Mouse (Mus musculus) adrenal gland, postnatal 14 days (tissue): ENCODE results near the gene H2afx. TPM values are rescaled to one million over a fixed set of nuclear protein-coding genes. Genes with fewer than 3 reads are reported as not detected.
A peak's percentile ranks its signal among the peaks of the same experiment; 100 is the strongest.
"Not testable (repeated sequence)": the region's sequence is repeated elsewhere in the genome, so short reads cannot be mapped to it uniquely, and the experiment has no call there.

Experiments used
- DNase-seq: peaks from one replicate; pipeline ENCODE4 v3.0.0; 2021; ENCODE audit warnings: mixed read lengths
- long read RNA-seq, 2 experiments: library from polyadenylated mRNA; stranded (forward); transcript quantifications; one replicate each; pipeline ENCODE4 v2.0.0; 2021
- total RNA-seq: library from RNA; stranded (reverse); gene quantifications from 2 replicates; pipeline ENCODE4 v1.2.3, GENCODE M21; 2021

Gene H2afx
- total RNA-seq, result 76.0 and 90.3 TPM in 2 replicates
- long read RNA-seq, experiment 1, transcript H2afx-201 (1 exons, 1,384 nt), result major isoform, 147 of 147 reads
- long read RNA-seq, experiment 1, partial matches to known transcripts, result 0 of 147 reads
- long read RNA-seq, experiment 1, other reads (novel, unspliced or antisense), result 0 of 147 reads
- long read RNA-seq, experiment 2, transcript H2afx-201 (1 exons, 1,384 nt), result major isoform, 112 of 112 reads
- long read RNA-seq, experiment 2, partial matches to known transcripts, result 0 of 112 reads
- long read RNA-seq, experiment 2, other reads (novel, unspliced or antisense), result 0 of 112 reads

DNA sequence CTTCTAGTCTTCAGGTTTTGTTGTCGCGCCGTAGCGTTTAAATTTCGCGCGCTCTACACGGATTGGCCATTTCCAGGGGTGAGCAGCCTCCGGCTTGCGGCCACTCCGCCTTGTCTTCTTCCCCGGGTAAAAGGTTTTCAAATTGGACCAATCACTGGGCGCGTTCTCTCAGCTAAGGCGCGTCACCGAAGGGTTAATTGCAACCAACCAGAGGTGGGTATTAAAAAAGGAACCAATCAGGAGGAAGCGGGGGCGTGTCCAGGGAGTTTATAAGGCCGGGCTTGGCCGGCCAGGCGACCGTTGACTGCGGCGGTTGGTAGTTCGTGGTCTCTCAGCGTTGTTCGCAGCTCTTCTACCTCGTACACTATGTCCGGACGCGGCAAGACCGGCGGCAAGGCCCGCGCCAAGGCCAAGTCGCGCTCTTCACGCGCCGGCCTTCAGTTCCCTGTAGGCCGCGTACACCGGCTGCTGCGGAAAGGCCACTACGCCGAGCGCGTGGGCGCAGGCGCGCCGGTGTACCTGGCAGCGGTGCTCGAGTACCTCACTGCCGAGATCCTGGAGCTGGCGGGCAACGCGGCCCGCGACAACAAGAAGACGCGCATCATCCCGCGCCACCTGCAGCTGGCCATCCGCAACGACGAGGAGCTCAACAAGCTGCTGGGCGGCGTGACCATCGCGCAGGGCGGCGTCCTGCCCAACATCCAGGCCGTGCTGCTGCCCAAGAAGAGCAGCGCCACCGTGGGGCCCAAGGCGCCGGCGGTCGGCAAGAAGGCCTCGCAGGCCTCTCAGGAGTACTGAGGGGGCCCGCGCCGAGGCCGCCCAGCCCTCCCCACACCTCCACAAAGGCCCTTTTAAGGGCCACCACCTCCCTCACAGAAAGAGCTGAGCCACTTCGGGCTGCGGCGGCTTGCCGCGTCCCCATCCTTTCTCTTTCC is at the start of gene H2afx:
Gene H2afx, plus strand, starts transcription at position 299 of the 935 bp plus-strand sequence.
- peak; percentile 99 for DNase-seq

DNA sequence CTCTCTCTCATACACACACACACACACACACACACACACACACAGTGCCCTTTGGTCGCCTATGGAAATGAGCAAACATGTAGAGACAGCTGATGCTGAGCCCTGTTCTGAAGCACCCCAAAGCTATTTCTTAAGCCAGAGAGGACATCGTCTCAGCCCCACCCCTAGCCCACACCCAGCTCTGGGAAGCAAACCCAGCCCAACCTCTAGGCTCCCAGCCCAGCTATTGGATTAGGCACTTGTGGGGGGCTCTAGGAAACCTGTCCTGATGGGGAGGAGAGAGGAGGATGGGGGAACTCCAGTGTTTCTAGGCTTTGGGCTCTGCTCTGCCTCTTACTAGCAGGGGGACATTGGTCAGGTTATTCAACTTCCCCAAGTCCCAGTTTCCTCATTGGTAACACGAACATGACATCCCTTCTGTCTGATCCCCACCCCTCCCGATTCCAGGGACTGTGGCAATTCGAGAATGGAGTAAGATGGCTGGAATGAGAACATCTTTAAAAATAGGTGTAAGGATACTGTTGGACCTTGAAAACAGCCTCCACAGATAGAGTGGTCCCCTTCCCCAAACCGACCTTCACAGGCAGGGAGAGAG is 48.1 kb upstream of the H2afx start:
- no peak for DNase-seq

DNA sequence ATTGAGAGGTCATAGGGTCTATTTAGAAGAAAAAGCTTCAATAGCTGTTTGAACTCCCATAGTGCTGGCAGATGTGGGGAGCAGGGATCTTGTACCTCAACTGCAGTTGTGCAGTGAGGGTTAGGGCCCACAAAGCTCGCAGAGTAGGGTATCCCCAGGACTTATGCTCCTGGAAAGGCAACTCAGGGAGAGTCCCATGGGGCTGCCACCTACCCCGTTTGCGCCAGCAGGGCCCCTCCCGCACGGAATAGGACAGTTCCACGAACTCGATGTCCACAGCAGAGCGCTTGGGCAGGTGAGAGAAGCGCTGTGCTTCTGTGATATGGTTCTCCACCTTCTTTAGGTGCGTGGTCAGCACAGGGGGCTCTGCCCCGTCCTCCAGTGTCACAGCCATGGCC is 47.5 kb upstream of the H2afx start:
- DNase-seq, result peak; percentile 22

DNA sequence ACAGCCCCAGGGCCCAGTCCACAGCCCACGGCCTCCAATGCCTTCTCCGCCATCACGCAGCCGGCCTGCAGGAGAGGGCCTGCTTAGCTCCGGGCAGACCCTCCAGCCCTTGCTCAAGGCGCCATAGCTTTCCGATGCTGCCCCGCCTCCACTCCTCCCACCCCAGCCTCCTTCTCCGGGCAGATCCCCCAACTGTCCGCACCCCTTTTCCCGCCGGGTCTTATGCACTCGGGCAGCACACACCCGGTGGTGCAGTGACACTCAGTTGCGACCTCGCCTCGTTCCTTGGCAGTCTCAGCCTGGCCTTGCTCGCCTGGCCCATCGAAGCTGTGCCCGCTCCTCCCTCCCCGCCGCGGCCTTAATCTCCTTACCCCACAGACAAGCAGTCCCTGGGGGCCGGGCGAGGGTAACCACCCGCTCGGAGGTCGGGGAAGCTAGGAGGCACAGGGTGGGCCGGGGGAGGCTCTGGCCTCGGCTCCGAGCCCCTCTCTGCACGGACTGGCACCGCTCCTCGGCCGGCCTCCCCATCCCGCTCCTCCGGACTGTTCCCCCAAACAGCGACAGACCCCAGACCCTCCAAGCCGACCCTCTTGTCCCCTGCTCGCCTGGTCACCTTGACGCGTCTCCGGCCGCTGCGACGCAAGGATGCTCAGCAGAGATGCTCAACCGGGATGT is 47.0 kb upstream of the H2afx start:
- peak; percentile 80 for DNase-seq

DNA sequence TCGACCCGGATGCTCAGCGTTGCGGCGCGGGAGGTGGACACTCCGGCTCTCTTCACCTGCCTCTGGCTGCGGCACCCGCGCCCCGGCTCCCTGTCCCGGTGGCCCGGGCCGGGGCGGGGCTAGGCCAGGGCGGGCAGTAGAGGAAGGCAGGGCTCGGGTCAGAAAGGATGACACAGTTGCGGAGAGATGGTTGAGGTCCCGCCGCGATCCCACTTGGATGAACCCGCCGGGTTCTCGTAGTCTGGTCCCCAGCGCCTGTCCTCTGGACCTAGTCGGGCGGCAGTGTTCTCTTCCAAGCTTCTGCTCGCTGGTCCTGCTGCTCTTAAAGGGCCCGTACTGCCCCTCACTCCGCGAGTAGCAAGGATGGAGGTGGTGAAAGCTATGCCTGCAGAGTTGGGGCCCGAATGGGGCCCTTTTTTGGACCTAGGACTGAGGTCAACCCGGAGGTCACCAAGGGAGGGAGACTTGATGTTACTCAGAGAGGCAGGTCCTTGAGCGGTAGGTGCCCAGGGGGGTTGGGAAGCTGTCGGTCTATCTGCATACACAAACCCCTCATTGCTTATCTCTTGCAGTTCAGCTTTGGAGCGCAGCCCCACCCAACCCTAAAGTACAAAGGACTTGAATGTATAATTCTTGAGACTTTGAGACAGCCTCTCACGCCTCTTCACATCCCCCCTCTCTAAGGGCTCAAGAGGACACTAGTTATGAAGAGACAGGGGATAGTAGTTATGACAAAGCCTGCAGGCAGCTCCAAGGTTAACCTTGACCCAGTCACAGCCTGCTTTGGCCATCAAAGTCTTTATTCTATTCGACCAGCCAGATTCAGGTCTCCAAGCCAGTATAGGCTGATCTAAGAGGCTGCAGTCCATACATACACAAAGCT is 46.2 kb upstream of the H2afx start, which contains the start of gene Abcg4:
Gene Abcg4, minus strand, starts transcription at position 540 of the 883 bp plus-strand sequence.
- DNase-seq, result peak; percentile 62

DNA sequence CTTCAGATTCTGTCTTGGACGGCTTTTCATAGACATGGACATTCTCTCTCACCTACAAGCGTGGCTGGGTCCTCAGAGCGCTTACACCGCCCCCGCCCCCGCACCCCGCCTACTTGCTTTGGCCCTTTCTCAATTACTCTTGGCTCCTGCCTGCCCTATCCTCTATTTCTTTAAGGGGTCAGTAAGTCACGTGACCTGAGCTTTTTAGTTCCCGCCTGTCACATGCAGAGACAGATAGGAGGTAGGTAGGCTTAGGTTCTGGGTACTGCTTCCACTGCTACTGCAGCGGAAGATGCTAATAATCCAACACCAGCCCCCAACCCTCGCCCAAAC is 45.6 kb upstream of the H2afx start:
- peak; percentile 27 for DNase-seq

DNA sequence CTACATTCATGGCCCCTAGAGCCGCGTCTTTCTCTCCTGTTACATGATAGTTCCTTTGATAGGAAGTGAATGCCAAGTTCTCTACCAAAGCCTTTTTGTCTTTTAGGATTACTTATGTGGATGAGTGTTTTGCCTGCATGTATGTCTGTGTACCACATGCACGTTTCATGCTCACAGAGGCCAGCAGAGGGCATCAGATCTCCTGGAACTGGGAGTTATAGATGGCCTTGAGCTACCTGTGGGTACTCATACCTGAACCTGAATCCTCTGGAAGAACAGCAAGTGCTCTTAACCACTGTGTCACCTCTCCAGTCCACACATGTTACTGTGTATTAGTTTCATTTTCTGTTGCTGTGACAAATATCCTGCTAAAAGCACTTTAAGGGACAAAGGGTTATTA is 42.0 kb upstream of the H2afx start:
- DNase-seq, result peak; percentile 56

DNA sequence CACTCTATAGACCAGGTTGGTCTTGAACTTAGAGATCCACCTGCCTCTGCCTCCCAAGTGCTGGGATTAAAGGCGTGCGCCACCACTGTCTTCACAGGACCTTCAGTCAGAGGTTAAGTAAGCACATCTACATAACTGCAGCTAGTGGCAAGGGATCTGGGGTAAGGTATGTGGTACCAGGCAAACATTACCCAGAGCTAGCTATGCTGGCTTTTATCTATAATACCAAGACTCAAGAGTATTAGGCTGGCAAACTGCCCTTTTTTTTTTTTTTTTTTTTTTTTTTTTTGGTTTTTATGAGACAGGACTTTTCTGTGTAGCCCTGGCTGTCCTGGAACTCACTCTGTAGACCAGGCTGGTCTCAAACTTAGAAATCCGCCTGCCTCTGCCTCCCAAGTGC is 34.5 kb upstream of the H2afx start:
- DNase-seq, result not testable (repeated sequence)

DNA sequence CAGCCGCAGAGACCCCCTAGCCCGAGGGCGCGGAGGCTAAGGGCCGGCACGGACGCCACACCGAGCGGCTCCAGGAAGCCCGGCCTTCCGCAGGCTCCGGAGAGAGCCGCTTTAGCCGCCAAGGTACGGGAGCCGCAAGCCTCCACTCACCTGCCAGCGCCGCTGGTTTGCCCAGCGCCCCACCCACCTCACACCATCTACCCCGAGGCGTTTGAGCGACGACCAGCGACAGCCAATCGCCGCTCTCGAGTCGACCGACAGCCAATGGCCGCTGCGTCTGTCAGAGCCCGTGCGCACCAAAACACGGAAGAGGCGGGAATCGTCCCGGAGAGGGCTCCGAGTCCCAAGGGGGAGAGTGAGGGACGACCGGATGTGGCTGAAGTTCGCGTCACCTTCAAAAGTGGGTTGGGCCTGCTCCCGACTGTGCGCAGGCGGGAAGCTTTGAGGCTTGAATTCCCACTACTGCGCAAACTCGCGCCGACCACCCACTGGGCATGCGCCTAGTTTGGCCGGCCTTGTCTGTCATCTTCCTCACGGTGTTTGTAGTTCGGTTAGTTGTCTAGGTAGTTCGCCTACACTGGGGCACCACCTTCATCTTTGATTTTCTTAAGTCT is 28.9 kb upstream of the H2afx start, which contains the start of gene Hinfp:
Gene Hinfp, minus strand, starts transcription at position 206 of the 614 bp plus-strand sequence.
- DNase-seq, result peak; percentile 99

DNA sequence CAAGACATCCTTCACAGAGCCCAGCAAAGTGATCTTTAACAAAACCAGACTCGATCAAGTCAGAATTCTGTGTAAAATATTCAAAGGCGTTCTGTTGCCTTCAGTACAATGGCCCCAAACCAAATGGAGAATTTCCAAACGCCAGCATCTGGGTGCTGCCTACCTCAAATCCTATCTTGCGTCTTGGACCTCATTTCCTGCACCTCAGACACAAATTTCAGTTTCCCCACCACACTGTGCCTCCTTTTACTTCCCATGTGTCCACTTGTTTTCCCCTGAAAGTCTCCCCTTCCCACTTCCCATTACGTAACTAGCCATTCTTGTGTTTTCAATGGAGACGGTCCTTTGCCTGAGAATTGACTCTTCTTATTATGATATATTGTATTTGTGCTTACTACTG is 28.0 kb upstream of the H2afx start:
- no peak for DNase-seq

DNA sequence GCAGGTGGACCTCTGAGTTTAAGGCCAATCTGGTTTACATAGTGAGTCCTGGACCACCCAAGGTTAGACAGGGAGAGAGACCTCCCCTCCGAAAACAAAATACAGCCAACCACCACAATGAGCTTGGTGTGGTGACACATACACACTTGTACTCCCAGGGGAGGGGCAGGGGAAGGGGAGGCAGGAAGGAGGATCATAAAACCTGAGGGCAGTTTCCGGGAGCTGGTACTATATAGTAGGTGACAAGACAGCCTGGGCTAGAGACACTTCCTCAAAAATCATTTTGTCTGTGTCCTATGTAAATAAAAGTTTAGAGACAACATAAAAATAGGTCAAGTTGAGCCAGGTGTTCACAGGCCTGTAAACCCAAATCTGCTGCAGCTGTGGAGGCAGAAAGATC is 27.2 kb upstream of the H2afx start:
- DNase-seq, result no peak

DNA sequence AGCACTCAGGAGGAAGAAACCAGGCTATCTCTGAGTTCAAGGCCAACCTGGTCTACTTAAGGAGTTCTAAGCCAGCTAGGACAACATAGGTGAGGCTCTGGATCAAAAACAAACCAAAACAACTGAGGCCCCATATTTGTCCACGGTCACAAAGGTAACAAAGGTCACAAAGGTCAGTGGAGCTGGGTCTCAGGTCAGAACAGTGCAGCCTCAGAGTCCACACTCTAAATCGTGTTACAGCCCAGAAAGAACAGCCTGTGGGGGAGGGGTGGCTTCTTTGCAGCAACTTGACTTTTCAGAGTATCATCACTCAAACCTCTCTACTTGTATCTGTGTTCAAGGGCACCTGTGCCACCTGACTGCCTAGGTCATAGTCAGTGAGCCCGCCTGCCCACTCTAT is 24.7 kb upstream of the H2afx start:
- peak; percentile 33 for DNase-seq

DNA sequence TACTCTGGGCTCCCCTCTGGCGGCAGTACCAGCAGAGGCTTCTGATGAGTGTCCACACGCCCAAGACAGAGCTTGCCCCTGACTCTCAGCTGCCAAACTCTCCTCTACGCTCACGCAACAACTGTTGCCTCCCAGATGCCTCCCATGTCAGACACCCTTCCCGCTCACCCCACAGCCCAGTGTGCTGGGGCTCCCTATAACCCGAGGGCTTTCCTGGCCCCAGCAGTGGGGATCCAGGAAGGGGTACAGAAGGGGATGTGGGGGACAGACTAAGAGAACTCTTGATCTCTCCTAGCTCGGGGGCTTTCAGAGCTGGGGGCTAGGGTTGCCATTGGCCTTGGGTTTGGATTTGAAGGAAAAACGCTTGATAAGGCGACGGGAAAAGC is 23.8 kb upstream of the H2afx start:
- DNase-seq, result no peak

DNA sequence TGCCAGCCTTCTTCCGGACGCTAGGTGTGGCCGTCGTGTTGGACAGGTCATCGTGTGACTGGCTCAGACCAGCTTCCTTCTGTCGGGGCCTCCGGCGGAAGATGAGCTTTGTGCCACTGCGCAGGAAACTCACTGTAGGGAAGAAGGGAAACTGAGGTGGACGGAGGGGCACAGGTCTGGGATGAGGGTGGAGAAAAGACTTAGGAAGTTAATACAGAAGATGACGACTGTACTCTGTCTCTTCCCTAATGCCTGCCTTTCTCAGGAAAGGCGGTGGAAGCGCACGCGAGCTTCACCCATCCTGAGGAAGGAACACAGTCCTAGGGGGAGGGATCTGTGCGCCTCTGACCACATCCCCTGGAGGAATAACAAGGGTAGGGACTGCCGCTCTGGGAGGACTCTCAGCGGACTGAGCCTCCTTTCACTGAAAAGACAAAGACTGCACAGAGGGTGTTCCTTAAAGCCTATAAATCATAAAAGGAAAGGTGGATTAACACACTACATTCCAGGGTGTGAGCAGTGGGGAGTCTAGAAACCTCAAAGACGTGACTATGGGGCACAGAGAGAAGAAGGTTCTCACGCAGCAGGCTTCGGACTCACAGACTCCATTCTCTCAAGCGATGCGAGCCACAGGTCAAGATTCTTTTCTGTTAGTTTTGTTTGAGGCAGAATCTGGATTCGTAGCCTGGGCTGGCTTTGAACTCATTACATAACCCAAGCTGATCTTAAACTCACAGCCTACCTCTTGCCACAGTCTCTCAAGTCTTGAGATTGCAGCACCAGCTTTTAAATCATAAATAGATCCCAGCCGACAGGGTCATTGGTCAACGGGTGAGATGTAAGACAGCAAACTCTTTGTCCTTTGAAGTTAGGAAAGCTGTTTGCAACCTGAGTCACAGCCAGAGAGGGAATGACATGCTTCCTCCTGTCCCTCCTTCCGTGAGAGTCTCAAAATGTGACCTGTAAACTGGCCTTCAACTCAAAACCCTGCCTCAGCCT is 23.1 kb upstream of the H2afx start:
- DNase-seq, result peak; percentile 45

DNA sequence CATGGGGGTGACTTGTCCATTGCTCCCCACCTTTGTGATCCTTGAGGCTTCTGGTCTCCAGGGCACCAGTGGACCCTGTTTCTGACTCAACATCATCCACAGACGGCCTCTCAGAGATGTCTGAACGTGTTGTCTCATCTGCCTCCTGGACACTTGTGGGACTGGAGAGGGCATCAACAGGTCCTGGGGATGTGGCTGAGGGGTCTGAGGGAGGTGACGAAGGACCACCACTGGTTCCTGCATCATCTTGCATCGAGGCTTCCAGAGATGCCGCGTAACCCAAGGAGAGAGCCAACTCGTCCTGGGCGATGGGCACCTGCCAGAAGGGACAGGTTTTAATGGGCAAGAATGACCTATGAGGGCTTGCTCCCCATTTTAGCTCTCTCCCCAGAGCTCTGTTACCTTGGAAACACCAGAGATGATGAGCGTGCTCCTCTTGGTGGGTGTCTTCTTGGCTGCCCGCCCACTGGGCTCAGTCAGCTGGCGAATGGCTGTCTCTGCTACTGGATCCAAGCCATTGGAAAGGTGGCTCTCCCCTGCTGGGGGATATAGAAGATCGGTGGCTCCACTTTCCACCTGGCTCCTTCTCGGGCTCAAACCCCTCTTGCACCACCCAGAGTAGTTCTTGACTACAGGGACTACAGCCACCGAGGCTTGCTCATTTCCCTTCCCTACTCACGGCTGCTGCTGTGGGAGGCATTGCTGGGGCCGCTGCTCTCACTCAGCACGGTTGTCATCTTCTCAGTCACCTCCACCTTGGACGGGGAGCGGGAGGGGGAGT is 20.8 kb upstream of the H2afx start:
- no peak for DNase-seq

DNA sequence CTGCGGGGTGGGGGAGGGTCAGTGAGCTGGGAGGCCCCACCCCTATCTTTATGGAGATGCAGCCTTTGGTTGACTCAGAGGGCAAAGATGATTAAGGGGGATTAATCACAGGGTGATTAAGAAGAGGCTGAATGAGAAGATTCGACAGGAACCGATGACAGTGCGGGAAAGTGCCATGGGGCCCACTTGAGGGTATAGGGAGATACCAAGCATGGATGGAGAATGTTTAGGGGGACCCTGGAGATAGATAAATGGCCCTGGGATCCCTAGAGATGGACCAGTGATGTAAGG is 20.3 kb upstream of the H2afx start:
- no peak for DNase-seq

DNA sequence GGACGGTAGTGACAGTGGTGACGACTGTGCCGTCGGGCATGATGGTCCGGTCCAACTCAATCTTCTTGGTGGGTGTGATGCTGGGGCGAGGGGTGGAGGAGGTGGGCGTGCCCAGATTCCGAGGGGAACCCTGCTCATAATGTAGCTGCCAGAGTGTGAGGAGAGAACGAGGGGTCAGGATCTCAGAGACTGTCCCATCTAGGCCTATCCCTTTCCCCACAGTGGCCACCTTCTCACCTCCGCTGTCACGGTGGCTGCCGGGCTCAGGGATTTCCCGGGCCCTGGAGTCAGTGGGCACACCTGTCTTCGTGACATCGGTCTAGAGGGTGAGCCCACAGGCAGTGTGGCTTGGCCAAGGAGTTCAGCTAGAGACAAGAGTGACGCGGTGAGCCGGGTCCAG is 19.6 kb upstream of the H2afx start:
- no peak for DNase-seq

DNA sequence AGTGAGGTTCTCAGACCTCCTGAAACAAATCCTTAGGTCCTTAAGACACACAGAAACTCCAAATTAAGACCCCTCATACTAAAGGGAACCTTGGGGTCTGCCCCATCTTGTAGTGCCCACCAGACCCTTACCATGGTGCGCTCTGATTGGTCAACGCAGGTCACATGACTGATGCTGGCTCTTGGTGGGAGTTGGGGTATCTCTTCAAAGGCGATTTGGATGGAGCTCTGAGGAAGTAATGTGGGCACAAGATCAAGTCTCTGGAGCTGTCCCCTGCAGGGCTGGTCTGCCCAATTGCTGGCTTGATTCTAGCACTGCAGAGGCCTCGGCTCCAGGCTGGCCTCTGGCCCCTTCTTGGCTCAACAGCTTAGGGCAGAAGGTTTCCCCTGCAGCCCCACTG is 17.0 kb upstream of the H2afx start:
- no peak for DNase-seq
